Mouse (Mus musculus): Measurements from ENCODE around the gene Atp8b4.
"Not testable (repeated sequence)": the region's sequence is repeated elsewhere in the genome, so short reads cannot be mapped to it uniquely, and the experiment has no call there.

Gene Atp8b4

GRCm38 (mm10) chr2:126495832-126496695 is 4.4 kb downstream of the Atp8b4 start:
- no peak for DNase-seq

DNA sequence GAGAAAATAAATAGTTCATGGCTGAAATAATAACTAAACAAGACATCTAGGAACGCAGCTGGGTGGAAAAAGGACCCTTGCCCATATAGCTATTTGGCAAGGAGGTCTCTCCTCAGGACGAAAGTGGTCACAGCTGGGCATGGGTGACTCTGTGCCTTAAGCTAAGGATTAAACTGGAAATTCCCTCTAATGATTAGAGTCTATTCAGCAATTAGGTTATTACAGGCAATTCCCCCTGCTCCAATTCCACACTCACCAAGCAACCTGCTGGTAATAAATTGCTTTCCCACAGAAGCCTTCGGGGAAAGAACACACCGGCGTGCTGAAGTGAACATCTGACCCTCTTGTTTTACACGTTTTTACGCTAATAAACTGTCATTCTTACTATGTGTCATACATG is 5.2 kb downstream of the Atp8b4 start:
- no peak for DNase-seq

GRCm38 (mm10) chr2:126493306-126493705 is 7.2 kb downstream of the Atp8b4 start:
- no peak for DNase-seq

GRCm38 (mm10) chr2:126492713-126493112 is 7.8 kb downstream of the Atp8b4 start:
- DNase-seq = no peak

DNA sequence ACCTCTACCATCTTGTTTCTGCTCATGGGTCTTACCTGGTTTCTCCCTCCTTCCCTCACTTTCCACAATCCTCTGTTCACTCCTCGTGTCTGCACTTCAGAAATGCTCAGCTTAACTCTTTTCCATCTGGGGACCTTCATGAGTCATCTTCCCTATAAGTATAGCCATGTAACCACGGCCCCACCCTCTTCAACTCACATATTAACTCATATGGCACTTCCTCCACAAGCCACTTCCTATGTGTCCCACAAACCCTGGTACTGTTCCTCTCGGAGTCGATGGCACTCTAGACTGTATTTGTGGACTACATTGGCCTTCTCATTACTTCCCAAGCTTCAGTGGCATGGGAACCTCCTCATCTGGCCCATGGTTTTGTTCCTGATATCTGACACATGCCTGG is 9.0 kb downstream of the Atp8b4 start:
- no peak for DNase-seq

DNA sequence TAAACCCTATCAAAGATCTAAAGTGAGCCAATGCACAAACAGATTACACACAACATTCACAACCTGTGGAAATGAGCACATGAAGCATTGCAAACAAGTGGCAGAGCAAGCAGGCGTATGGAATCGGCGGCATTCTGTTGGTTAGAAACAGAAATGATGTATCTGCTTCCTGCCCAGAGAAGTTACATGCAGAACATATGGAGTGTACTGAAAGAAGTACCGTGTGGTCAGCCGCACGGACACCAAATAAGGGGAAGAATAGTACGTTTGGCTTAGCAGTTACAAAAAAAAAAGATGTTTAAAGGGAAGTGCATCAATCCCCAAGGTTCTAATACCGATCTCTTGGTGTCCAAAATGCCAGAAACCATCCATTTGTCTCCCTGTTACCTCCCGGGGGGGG is 9.9 kb downstream of the Atp8b4 start:
- DNase-seq = no peak

- DNase-seq = no peak
Observed at GRCm38 (mm10) chr2:126485262-126486017, 15.0 kb downstream of the Atp8b4 start.

DNA sequence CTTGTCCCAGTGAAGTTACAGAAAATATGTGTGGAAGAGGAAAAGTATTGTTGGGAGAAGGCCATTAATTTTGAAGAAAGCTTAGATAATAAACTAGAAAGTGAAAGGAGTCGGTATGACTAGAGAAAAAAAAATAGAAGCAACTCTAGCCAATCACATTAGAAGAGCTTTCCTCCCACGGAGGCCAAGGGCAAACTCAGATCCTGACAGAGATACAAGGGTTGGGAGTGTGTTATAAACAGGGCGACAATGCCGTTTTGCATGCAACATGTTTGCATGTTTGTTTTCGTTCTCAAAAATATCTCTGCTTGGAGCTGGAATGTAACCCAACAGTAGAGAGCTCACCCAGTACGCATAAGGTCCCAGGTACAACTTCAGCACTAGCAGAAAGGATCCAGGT is 17.1 kb downstream of the Atp8b4 start:
- DNase-seq = no peak

- no peak for DNase-seq
Observed at GRCm38 (mm10) chr2:126477556-126477955, 22.9 kb downstream of the Atp8b4 start.

- no peak for DNase-seq
Observed at GRCm38 (mm10) chr2:126475681-126476410, 24.6 kb downstream of the Atp8b4 start.

GRCm38 (mm10) chr2:126474019-126474418 is 26.5 kb downstream of the Atp8b4 start:
- no peak for DNase-seq

GRCm38 (mm10) chr2:126472836-126473235 is 27.6 kb downstream of the Atp8b4 start:
- DNase-seq = no peak

- no peak for DNase-seq
Observed at GRCm38 (mm10) chr2:126467790-126468189, 32.7 kb downstream of the Atp8b4 start.

- DNase-seq = no peak
Observed at GRCm38 (mm10) chr2:126466391-126467134, 33.9 kb downstream of the Atp8b4 start.

GRCm38 (mm10) chr2:126458661-126459060 is 41.8 kb downstream of the Atp8b4 start:
- no peak for DNase-seq

DNA sequence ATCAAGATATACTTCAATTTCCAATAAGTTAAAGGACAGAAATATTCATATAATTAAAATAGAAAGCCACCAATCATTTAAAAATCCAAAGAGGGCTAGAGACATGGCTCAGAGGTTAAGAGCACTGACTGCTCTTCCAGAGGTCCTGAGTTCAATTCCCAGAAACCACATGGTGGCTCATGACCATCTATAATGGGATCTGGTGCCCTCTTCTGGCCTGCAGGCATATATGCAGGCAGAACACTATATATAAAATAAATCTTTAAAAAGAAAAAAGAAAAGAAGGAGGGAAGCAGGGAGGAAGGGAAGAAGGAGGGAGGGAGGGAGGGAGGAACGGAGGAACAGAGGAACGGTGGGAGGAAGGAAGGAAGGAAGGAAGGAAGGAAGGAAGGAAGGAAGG is 42.7 kb downstream of the Atp8b4 start:
- DNase-seq = not testable (repeated sequence)

GRCm38 (mm10) chr2:126450937-126451302 is 49.6 kb downstream of the Atp8b4 start:
- no peak for DNase-seq

- peak; percentile 5 for DNase-seq
Observed at GRCm38 (mm10) chr2:126450210-126450936, 50.1 kb downstream of the Atp8b4 start.

- DNase-seq = no peak
Observed at GRCm38 (mm10) chr2:126445039-126445438, 55.4 kb downstream of the Atp8b4 start.

DNA sequence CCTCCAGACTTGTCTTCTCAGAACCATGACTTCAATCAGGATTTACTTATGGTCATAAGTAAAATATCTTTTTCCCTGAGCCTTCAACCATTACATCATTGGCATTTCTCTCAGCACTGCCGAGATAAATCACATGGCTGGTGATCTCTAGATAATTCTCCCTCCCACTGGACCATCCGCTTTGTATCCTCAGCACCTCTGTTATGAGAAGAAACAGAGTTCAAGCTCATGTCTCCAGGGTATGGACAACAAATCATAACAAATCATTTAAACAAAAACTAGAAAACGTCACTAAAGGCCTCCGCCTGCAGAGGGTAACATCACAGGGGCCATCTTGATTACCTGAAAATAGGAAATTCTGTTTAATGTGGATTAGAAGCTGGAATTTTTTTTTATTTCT is 58.9 kb downstream of the Atp8b4 start:
- no peak for DNase-seq

DNA sequence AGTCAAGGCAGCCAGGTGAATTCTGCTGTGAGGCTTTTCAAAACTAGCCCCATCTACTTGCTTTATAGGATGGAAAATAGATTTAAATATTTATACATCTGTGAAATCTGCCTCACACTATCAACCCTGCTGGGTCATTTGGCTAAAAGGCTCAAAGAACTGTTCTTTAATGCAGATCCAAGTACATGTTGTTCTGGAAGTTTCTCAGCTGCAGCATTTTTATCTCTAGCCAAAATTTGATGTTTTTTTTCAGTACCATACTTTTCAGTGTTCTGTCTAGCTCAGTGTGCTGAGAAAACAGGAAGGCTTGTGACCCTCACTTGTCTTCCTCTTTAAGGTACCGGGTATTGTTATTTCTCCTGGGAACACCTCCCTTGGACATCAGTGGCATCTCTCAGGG is 65.8 kb downstream of the Atp8b4 start:
- no peak for DNase-seq

GRCm38 (mm10) chr2:126434305-126434704 is 66.2 kb downstream of the Atp8b4 start:
- no peak for DNase-seq
